Mouse (Mus musculus) heart, postnatal 0 days (tissue): Measurements from ENCODE around the gene Tnnt3.

Experiments used
- CTCF ChIP-seq: IDR thresholded peaks from 2 replicates; pipeline ENCODE4 v1.5.1; 2016; ENCODE audit warnings: antibody characterized with exemption, control low read depth, low read depth
- EP300 ChIP-seq: IDR thresholded peaks from 2 replicates; pipeline ENCODE4 v1.6.1; 2016; ENCODE audit warnings: antibody characterized with exemption, low read depth

GRCm38 (mm10) chr7:142561856-142562404 is 63.3 kb downstream of the Tnnt3 start:
- TF ChIP-seq CTCF (no peak), EP300 (no peak)
